Mouse (Mus musculus): ENCODE data around the gene Auts2. TPM values are rescaled to one million over a fixed set of nuclear protein-coding genes. Genes with fewer than 3 reads are reported as not detected.

The Auts2 gene
- polyA plus RNA-seq, 1 experiment from 2014 or later, result 30.4 TPM

GRCm38 (mm10) chr5:131869711-131870499, 673.2 kb downstream of the Auts2 start:
- Histone ChIP-seq H3K27me3 (replicated peaks; ENCODE audit: control insufficient read depth, insufficient read depth, low read length) (no peaks in the 10 kb centered on the region), H3K9ac (ENCODE audit: low read length) (no peak overlapping the region), H3K27ac (ENCODE audit: low read depth) (no peak overlapping the region), H3K36me3 (ENCODE audit: control insufficient read depth, insufficient read depth, low read length) (no peaks in the 10 kb centered on the region), H3K4me1 (replicated peaks; ENCODE audit: control insufficient read depth, insufficient read depth, low read length) (no peaks in the 10 kb centered on the region), H3K9me3 (ENCODE audit: control insufficient read depth, low read length) (no peaks in the 10 kb centered on the region), H3K4me2 (ENCODE audit: low read length) (no peak overlapping the region), H3K4me3 (ENCODE audit: low read depth, low read length) (no peak overlapping the region)
- no peak for DNase-seq (ENCODE audit: low spot score)
- 90% methylated on average over 11 of the region's 11 CpGs for WGBS
- ATAC-seq (replicated peaks; ENCODE audit: low FRiP score, low TSS enrichment, low read depth), result no peak

GRCm38 (mm10) chr5:131865200-131865599, 677.9 kb downstream of the Auts2 start:
- 78% methylated on average over 5 of the region's 5 CpGs for WGBS
- H3K4me2 ChIP-seq (ENCODE audit: low read length), result no peak overlapping the region
- no peak for DNase-seq (ENCODE audit: low spot score)
- H3K9me3 ChIP-seq (ENCODE audit: control insufficient read depth, low read length), result no peaks in the 10 kb centered on the region
- no peak overlapping the region for H3K4me3 ChIP-seq (ENCODE audit: low read depth, low read length)
- no peaks in the 10 kb centered on the region for H3K36me3 ChIP-seq (ENCODE audit: control insufficient read depth, insufficient read depth, low read length)
- H3K27me3 ChIP-seq (replicated peaks; ENCODE audit: control insufficient read depth, insufficient read depth, low read length), result no peaks in the 10 kb centered on the region
- no peaks in the 10 kb centered on the region for H3K4me1 ChIP-seq (replicated peaks; ENCODE audit: control insufficient read depth, insufficient read depth, low read length)
- H3K9ac ChIP-seq (ENCODE audit: low read length), result no peak overlapping the region
- no peak for ATAC-seq (replicated peaks; ENCODE audit: low FRiP score, low TSS enrichment, low read depth)
- no peak overlapping the region for H3K27ac ChIP-seq (ENCODE audit: low read depth)

GRCm38 (mm10) chr5:131857976-131858375, 685.2 kb downstream of the Auts2 start:
- 87% methylated on average over 5 of the region's 5 CpGs for WGBS
- Histone ChIP-seq H3K27ac (ENCODE audit: low read depth) (no peak overlapping the region), H3K4me2 (ENCODE audit: low read length) (no peak overlapping the region), H3K9ac (ENCODE audit: low read length) (no peak overlapping the region), H3K27me3 (replicated peaks; ENCODE audit: control insufficient read depth, insufficient read depth, low read length) (no peaks in the 10 kb centered on the region), H3K36me3 (ENCODE audit: control insufficient read depth, insufficient read depth, low read length) (no peaks in the 10 kb centered on the region), H3K4me3 (ENCODE audit: low read depth, low read length) (no peak overlapping the region), H3K4me1 (replicated peaks; ENCODE audit: control insufficient read depth, insufficient read depth, low read length) (peaks cover 12% of the 10 kb centered on the region; the same call in 1 of the 2 replicates), H3K9me3 (ENCODE audit: control insufficient read depth, low read length) (no peaks in the 10 kb centered on the region)
- DNase-seq (ENCODE audit: low spot score) (no peak), ATAC-seq (replicated peaks; ENCODE audit: low FRiP score, low TSS enrichment, low read depth) (no peak)

- ATAC-seq (replicated peaks; ENCODE audit: low FRiP score, low TSS enrichment, low read depth) (no peak), DNase-seq (ENCODE audit: low spot score) (no peak)
- H3K27me3 ChIP-seq (replicated peaks; ENCODE audit: control insufficient read depth, insufficient read depth, low read length), result no peaks in the 10 kb centered on the region
- no peak overlapping the region for H3K9ac ChIP-seq (ENCODE audit: low read length)
- H3K27ac ChIP-seq (ENCODE audit: low read depth), result no peak overlapping the region
- H3K4me2 ChIP-seq (ENCODE audit: low read length), result peak overlapping the region; percentile 26
- peaks cover 27% of the 10 kb centered on the region for H3K4me1 ChIP-seq (replicated peaks; ENCODE audit: control insufficient read depth, insufficient read depth, low read length)
- H3K36me3 ChIP-seq (ENCODE audit: control insufficient read depth, insufficient read depth, low read length), result no peaks in the 10 kb centered on the region
- WGBS, result 6% methylated on average over 8 of the region's 8 CpGs
- no peak overlapping the region for H3K4me3 ChIP-seq (ENCODE audit: low read depth, low read length)
- H3K9me3 ChIP-seq (ENCODE audit: control insufficient read depth, low read length), result no peaks in the 10 kb centered on the region
Observed at GRCm38 (mm10) chr5:131855358-131855757, 687.8 kb downstream of the Auts2 start.

DNA sequence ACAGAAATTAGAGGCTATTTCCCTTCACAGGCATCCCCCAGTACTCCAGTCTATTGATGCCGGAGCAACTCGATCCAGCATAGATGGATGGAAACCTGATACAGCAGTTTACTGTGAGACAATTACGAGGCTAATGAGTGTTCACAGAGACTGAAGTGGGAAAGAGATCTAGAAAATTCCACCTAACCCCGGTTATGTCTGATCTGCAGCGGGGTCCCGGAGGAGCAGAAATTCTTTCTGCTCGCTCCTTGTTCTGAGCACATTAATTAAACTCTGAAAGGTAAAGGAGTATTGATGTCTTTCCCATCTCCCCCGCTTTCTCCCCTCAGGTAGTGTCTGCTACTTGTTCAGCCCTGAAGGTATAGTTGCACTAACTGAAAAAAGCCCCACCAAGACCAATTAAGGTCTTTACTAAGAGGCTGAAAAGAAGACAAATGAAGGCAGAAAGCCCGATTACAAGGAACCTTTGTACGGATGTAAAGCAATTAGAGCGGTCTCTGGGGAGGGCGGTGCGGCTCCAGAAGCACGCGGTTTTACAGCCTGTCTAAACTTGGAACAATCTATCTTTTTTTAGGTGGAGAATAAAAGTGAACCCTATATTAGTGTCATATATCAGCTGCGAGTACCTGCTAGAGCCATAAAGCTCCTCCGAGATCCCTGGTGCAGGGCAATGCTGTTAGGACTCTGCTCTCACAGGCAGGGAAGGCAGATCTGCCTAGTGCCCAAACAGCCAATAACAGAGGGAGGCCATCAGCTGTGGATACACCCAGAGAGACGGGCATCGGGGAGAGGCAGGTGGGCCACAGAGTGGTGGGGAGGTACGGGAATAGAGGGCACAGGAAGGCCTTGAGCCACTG, 691.3 kb downstream of the Auts2 start:
- WGBS, result 31% methylated on average over 20 of the region's 20 CpGs
- DNase-seq (ENCODE audit: low spot score) (peak; percentile 66), ATAC-seq (replicated peaks; ENCODE audit: low FRiP score, low TSS enrichment, low read depth) (peak; percentile 82)
- no peaks in the 10 kb centered on the region for H3K36me3 ChIP-seq (ENCODE audit: control insufficient read depth, insufficient read depth, low read length)
- peaks cover 27% of the 10 kb centered on the region for H3K4me1 ChIP-seq (replicated peaks; ENCODE audit: control insufficient read depth, insufficient read depth, low read length)
- no peak overlapping the region for H3K9ac ChIP-seq (ENCODE audit: low read length)
- H3K9me3 ChIP-seq (ENCODE audit: control insufficient read depth, low read length), result no peaks in the 10 kb centered on the region
- no peak overlapping the region; the same call in 1 of the 2 replicates for H3K4me2 ChIP-seq (ENCODE audit: low read length)
- 0 out of 2 replicates have a peak, but pooled peaks cover 2% of the 10 kb centered on the region for H3K27me3 ChIP-seq (replicated peaks; ENCODE audit: control insufficient read depth, insufficient read depth, low read length)
- peak overlapping the region; percentile 17; the same call in 1 of the 2 replicates for H3K27ac ChIP-seq (ENCODE audit: low read depth)
- no peak overlapping the region for H3K4me3 ChIP-seq (ENCODE audit: low read depth, low read length)

DNA sequence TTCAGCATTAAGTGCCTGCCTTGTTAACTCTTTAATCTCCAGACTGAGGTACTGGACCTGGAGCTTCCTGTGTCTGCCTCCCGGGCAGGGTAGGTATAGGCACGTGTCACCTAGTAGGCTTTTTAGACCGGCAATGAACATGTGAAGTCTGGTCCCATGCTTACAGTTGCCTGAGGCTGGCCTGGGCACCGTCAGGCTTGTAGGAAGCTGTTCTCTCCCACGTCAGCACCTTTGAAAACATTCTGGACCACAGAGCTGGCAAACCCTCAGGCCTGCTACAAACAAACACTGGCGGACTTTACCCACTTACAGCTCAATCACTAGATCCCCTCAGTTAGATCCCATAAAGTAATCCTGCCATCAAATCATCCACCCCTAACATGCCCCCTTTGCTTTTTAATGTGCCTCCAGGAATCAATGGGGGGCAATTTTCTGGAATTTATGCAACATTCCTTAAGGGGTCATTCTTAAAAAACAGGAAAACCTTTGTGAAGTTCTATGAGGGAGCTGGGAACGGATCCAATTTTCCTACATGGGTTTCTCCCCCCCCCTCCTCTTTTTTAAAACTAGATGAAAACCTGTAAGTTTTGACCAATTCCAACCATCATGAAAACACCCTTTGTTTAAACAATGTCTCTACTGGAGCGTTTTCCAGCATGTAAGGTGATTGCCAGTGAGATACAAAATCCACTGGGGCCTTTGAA, 692.4 kb downstream of the Auts2 start:
- 65% methylated on average over 8 of the region's 8 CpGs for WGBS

DNA sequence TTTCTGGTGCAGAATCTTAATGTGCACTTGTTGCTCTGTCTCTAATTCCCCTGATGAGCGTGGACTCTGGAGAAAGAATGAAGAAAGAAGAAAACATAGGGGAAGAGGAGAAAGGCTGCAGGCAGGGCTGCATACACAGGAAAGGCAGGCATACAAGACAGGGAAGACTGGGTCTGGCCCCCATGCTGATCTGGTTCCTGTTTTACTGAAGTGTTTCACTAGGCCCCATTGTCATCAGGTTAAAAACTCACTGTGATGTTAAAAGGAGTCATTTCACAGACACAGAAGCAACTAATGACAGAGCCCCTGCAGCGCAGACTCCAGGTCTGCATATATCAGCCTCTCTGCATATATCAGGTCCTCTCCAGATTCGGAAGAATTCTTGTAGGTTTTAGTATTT, 693.5 kb downstream of the Auts2 start:
- Histone ChIP-seq H3K4me1 (replicated peaks; ENCODE audit: control insufficient read depth, insufficient read depth, low read length) (peaks cover 16% of the 10 kb centered on the region), H3K9ac (ENCODE audit: low read length) (no peak overlapping the region), H3K27me3 (replicated peaks; ENCODE audit: control insufficient read depth, insufficient read depth, low read length) (0 out of 2 replicates have a peak, but pooled peaks cover 2% of the 10 kb centered on the region), H3K4me2 (ENCODE audit: low read length) (no peak overlapping the region), H3K9me3 (ENCODE audit: control insufficient read depth, low read length) (no peaks in the 10 kb centered on the region), H3K4me3 (ENCODE audit: low read depth, low read length) (no peak overlapping the region), H3K36me3 (ENCODE audit: control insufficient read depth, insufficient read depth, low read length) (no peaks in the 10 kb centered on the region), H3K27ac (ENCODE audit: low read depth) (no peak overlapping the region)
- DNase-seq (ENCODE audit: low spot score) (no peak), ATAC-seq (replicated peaks; ENCODE audit: low FRiP score, low TSS enrichment, low read depth) (no peak)
- WGBS, result 89% methylated on average over 3 of the region's 3 CpGs

More for the DNA sequence above, 692.4 kb downstream of the Auts2 start:
- ATAC-seq (replicated peaks; ENCODE audit: low FRiP score, low TSS enrichment, low read depth), result no peak
- H3K4me3 ChIP-seq (ENCODE audit: low read depth, low read length), result no peak overlapping the region
- H3K27me3 ChIP-seq (replicated peaks; ENCODE audit: control insufficient read depth, insufficient read depth, low read length), result 0 out of 2 replicates have a peak, but pooled peaks cover 2% of the 10 kb centered on the region
- no peak overlapping the region for H3K4me2 ChIP-seq (ENCODE audit: low read length)
- no peak overlapping the region for H3K9ac ChIP-seq (ENCODE audit: low read length)
- no peak overlapping the region for H3K27ac ChIP-seq (ENCODE audit: low read depth)
- no peaks in the 10 kb centered on the region for H3K9me3 ChIP-seq (ENCODE audit: control insufficient read depth, low read length)
- peaks cover 22% of the 10 kb centered on the region for H3K4me1 ChIP-seq (replicated peaks; ENCODE audit: control insufficient read depth, insufficient read depth, low read length)
- no peak for DNase-seq (ENCODE audit: low spot score)
- H3K36me3 ChIP-seq (ENCODE audit: control insufficient read depth, insufficient read depth, low read length), result no peaks in the 10 kb centered on the region

DNA sequence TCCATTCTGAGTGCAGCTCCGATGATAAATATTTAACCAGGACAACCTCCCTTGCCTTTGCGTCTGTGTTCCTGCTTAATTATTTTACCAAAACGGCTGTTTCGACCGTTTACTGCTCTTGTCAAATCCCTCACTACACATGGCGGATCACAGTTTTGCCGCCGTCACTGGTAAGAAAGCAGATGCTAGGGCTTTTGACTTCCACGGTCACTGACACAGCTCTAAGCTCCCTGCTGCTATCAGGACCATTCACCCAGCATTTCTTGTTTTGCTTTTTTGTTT, 698.7 kb downstream of the Auts2 start:
- Histone ChIP-seq H3K27ac (ENCODE audit: low read depth) (no peak overlapping the region), H3K4me1 (replicated peaks; ENCODE audit: control insufficient read depth, insufficient read depth, low read length) (peaks cover 16% of the 10 kb centered on the region), H3K9me3 (ENCODE audit: control insufficient read depth, low read length) (no peaks in the 10 kb centered on the region), H3K4me3 (ENCODE audit: low read depth, low read length) (no peak overlapping the region), H3K9ac (ENCODE audit: low read length) (no peak overlapping the region), H3K4me2 (ENCODE audit: low read length) (no peak overlapping the region), H3K36me3 (ENCODE audit: control insufficient read depth, insufficient read depth, low read length) (no peaks in the 10 kb centered on the region), H3K27me3 (replicated peaks; ENCODE audit: control insufficient read depth, insufficient read depth, low read length) (no peaks in the 10 kb centered on the region)
- WGBS, result 27% methylated on average over 9 of the region's 9 CpGs
- ATAC-seq (replicated peaks; ENCODE audit: low FRiP score, low TSS enrichment, low read depth) (no peak), DNase-seq (ENCODE audit: low spot score) (no peak)
